14 mouse cellular contexts compared by ENCODE assay signal in genomic region chr4:33594997-33595657, GRCm38 (mm10).
DNase-seq lines count a peak whose midpoint lies in the region; ATAC-seq and TF ChIP-seq lines count a peak whose summit lies in the region.
"Had no signal": no experiment of that assay in that cellular context is flagged by ENCODE, and none has a peak within 500 bp of the region (broad histone marks: within the 10 kb centered on the region; RNA-seq: fewer than 3 reads in every experiment).

No protein-coding gene starts in this region.

- H3K27ac ChIP-seq in thymus, adult 2 months (ENCODE audit: control insufficient read depth, insufficient read depth, low read length) = peak overlapping the region; percentile 96
- 0 out of 2 replicates have a peak overlapping the region, but pooled peaks have one; percentile 13 for H3K27ac ChIP-seq in hindbrain, embryonic 12.5 days
- H3K27ac ChIP-seq in midbrain, embryonic 16.5 days (ENCODE audit: low read length) = peak overlapping the region; percentile 25
- H3K27ac ChIP-seq: kidney, postnatal 0 days had no signal

- no peak for ATAC-seq in hindbrain, embryonic 12.5 days (ENCODE audit: low FRiP score)
- peak; percentile 83 for ATAC-seq in midbrain, embryonic 16.5 days

- no peak overlapping the region for H3K4me2 ChIP-seq in hindbrain, embryonic 12.5 days (replicated peaks)
- H3K4me2 ChIP-seq in midbrain, embryonic 16.5 days (ENCODE audit: low read length) = no peak overlapping the region

- whole genome bisulfite sequencing in thymus, adult 2 months = 69% methylated on average over 11 of the region's 11 CpGs
- 39% methylated on average over 11 of the region's 11 CpGs for WGBS in hindbrain, embryonic 12.5 days
- WGBS in midbrain, embryonic 16.5 days = 29% methylated on average over 11 of the region's 11 CpGs

- H3K9ac ChIP-seq in hindbrain, embryonic 12.5 days = no peak overlapping the region
- peak overlapping the region; percentile 35; the same call in 1 of the 2 replicates for H3K9ac ChIP-seq in midbrain, embryonic 16.5 days (ENCODE audit: low read depth, low read length)

- H3K9me3 ChIP-seq in hindbrain, embryonic 12.5 days (replicated peaks) = peaks cover 7% of the 10 kb centered on the region; the same call in 1 of the 2 replicates
- H3K9me3 ChIP-seq in midbrain, embryonic 16.5 days (replicated peaks; ENCODE audit: control insufficient read depth, low read length, poor library complexity, severe bottlenecking) = 0 out of 2 replicates have a peak, but pooled peaks cover 4% of the 10 kb centered on the region

- H3K4me1 ChIP-seq in thymus, adult 2 months (replicated peaks; ENCODE audit: control insufficient read depth, insufficient read depth, low read length) = peaks cover 25% of the 10 kb centered on the region
- H3K4me1 ChIP-seq in hindbrain, embryonic 12.5 days = peaks cover 5% of the 10 kb centered on the region
- peaks cover 4% of the 10 kb centered on the region for H3K4me1 ChIP-seq in midbrain, embryonic 16.5 days (ENCODE audit: control insufficient read depth, insufficient read depth, low read length)

- no peak for TF ChIP-seq POLR2A in thymus, adult 2 months (IDR thresholded peaks at IDR 0.05; ENCODE audit: control insufficient read depth, extremely low read depth, insufficient read depth, low read length, poor library complexity)

- no peak overlapping the region for H3K4me3 ChIP-seq in thymus, adult 2 months (ENCODE audit: control insufficient read depth, insufficient read depth, low read length)
- H3K4me3 ChIP-seq in hindbrain, embryonic 12.5 days = no peak overlapping the region
- H3K4me3 ChIP-seq in midbrain, embryonic 16.5 days (ENCODE audit: low read depth, low read length) = no peak overlapping the region
- H3K4me3 ChIP-seq: myocyte had no signal

- no peak for DNase-seq in thymus, adult 2 months
- no peak for DNase-seq in thymus, adult 18-20 months
- no peak for DNase-seq in cerebellum, adult 11 months
- no peak for DNase-seq in adrenal gland, adult 18-20 months (ENCODE audit: low spot score in 2 of 2)
- DNase-seq in left cerebral cortex, postnatal 4 days = no peak
- DNase-seq: layer of hippocampus, postnatal 36 days; liver; lung, postnatal 14 days; right cerebral cortex, postnatal 14 days had no signal

- no peaks in the 10 kb centered on the region for H3K27me3 ChIP-seq in thymus, adult 2 months (ENCODE audit: control insufficient read depth, insufficient read depth, low read length)
- H3K27me3 ChIP-seq in hindbrain, embryonic 12.5 days = no peaks in the 10 kb centered on the region; the same call in 1 of the 2 replicates
- H3K27me3 ChIP-seq in midbrain, embryonic 16.5 days (ENCODE audit: control insufficient read depth, insufficient read depth, low read depth, low read length) = no peaks in the 10 kb centered on the region
- H3K27me3 ChIP-seq: CH12.LX had no signal

- no peak for TF ChIP-seq CTCF in thymus, adult 2 months (IDR thresholded peaks at IDR 0.05; ENCODE audit: borderline replicate concordance, control insufficient read depth, extremely low read depth, insufficient read depth, low read length, poor library complexity)

- H3K36me3 ChIP-seq in thymus, adult 2 months (ENCODE audit: control insufficient read depth, insufficient read depth, low read length) = no peaks in the 10 kb centered on the region
- no peaks in the 10 kb centered on the region for H3K36me3 ChIP-seq in hindbrain, embryonic 12.5 days
- H3K36me3 ChIP-seq in midbrain, embryonic 16.5 days (ENCODE audit: control insufficient read depth, insufficient read depth, low read length) = no peaks in the 10 kb centered on the region

- intact Hi-C loops in left cerebral cortex, postnatal 4 days (cut with DNase I) = no loop called here

Comparison
In these comparisons a context has a peak if more than half of its experiments do, and no peak if none do; other contexts are left out.
1. H3K27ac ChIP-seq: peak in every context shown above with its lines; median percentile 96 in thymus, adult 2 months; 25 in midbrain, embryonic 16.5 days; 13 in hindbrain, embryonic 12.5 days.